Mouse (Mus musculus): ENCODE results near the gene Fcgbp.

DNA sequence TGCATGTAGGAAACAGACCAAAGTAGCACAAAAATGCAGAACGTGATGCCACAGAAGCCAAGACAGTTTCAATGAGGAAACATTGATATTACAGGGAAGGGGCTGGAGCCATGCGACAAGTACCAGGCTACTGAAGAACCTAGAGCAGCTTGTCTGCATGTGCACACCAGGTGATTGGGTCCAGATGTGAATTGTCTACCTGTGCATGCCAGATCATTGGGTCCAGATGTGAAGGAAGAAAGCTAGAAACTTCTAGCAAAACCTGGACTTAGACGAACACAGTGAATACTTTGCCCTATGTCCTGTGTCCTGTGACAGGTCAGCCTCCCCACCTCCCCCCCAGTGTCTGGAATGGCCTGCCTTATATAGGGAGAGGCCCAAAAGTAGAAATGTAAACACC, 2.4 kb upstream of the Fcgbp start:
- TF ChIP-seq GATA1 (IDR thresholded peaks at IDR 0.05; ENCODE audit: borderline replicate concordance, low read length) (no peak), FLI1 (IDR thresholded peaks at IDR 0.05; ENCODE audit: low read length) (no peak)
